Mouse (Mus musculus): ENCODE measurements around the gene Cyp4b1. TPM values are rescaled to one million over a fixed set of nuclear protein-coding genes. Genes with fewer than 3 reads are reported as not detected.

Gene Cyp4b1
- polyA plus RNA-seq, 2 experiments from 2014 or later, result not detected

Other genes with a start within 250 kb of the Cyp4b1 start
- gene Cyp4a12b, start 236.1 kb downstream of the Cyp4b1 start, polyA plus RNA-seq (2017; shearing (Covaris generic)), result not detected
- not detected for gene Cyp4a30b, start 195.1 kb downstream of the Cyp4b1 start, polyA plus RNA-seq (2017; shearing (Covaris generic))
- gene Cyp4a14, start 151.6 kb downstream of the Cyp4b1 start, polyA plus RNA-seq (2017; shearing (Covaris generic)), result not detected
- gene Cyp4a10, start 129.5 kb downstream of the Cyp4b1 start, polyA plus RNA-seq (2017; shearing (Covaris generic)), result not detected
- gene Cyp4a31, start 84.1 kb downstream of the Cyp4b1 start, polyA plus RNA-seq (2017; shearing (Covaris generic)), result not detected
- gene Cyp4a32, start 46.8 kb downstream of the Cyp4b1 start, polyA plus RNA-seq (2017; shearing (Covaris generic)), result not detected
- 10 to 100 TPM; 43.4 TPM for gene Efcab14, start 90.0 kb upstream of the Cyp4b1 start, polyA plus RNA-seq (2017; shearing (Covaris generic))
- gene Tex38, start 133.3 kb upstream of the Cyp4b1 start, polyA plus RNA-seq (2017; shearing (Covaris generic)), result under 1 TPM in 1 of 2 experiments, not detected in 1; 0.92 TPM
- 10 to 100 TPM; 22.3 to 25.4 TPM for gene Atpaf1, start 137.1 kb upstream of the Cyp4b1 start, polyA plus RNA-seq (2017; shearing (Covaris generic))
- gene Mob3c, start 180.4 kb upstream of the Cyp4b1 start, polyA plus RNA-seq (2017; shearing (Covaris generic)), result 10 to 100 TPM in 1 of 2 experiments, 1 to 10 TPM in 1; 10.0 to 13.4 TPM
- 10 to 100 TPM; 30.7 to 46.8 TPM for gene Mknk1, start 191.5 kb upstream of the Cyp4b1 start, polyA plus RNA-seq (2017; shearing (Covaris generic))
- gene Kncn, start 236.7 kb upstream of the Cyp4b1 start, polyA plus RNA-seq (2017; shearing (Covaris generic)), result not detected
- gene 6430628N08Rik, start 242.9 kb upstream of the Cyp4b1 start, polyA plus RNA-seq (2017; shearing (Covaris generic)), result not detected